Mouse (Mus musculus): Measurements from ENCODE around the gene Errfi1. TPM values are rescaled to one million over a fixed set of nuclear protein-coding genes. Genes with fewer than 3 reads are reported as not detected.

Errfi1 gene
- polyA plus RNA-seq, 1 experiment from 2014 or later, result 28.8 TPM

DNA sequence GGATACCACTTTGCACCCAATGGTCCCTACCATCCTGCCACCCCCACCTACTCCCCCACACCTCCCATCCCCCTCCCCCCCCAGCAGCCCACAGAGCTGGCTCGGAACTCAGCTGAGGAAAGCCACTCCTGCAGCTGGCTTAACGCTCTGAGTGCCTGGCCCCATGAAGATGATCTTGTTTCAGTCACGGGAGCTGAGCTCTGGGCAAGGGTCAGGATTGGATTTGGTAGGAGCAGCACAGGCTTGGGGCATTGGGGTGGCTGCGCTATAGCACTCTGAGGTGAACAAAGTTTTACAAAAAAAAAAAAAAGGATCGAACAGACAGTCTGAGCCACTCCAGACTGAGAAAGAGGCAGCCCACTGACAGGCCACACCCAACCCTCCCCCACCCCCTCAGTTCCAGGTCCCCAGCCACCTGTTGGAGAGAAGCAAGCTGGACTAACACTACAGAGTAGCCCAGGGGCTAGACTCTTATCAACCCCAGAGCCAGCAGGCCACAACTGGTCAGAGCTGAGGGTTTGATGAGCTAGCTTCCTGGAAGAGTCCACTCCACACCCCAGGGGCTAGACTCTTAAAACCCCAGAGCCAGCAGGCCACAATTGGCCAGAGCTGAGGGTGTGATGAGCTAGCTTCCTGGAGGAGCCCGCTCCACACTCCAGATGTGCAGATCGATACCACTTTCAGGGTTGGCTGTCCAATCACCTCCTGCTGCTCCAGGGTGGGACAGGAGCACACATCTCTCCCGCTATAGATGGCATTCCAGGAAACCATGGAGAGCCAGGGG is 41.2 kb downstream of the Errfi1 start:
- no peak overlapping the region for H3K9ac ChIP-seq (ENCODE audit: low read length)
- peaks cover 38% of the 10 kb centered on the region for H3K36me3 ChIP-seq (ENCODE audit: control insufficient read depth, insufficient read depth, low read length)
- WGBS, result 58% methylated on average over 8 of the region's 8 CpGs
- no peaks in the 10 kb centered on the region for H3K4me1 ChIP-seq (replicated peaks; ENCODE audit: control insufficient read depth, insufficient read depth, low read length)
- no peak overlapping the region for H3K4me2 ChIP-seq (ENCODE audit: low read length)
- ATAC-seq (replicated peaks; ENCODE audit: low FRiP score, low TSS enrichment, low read depth), result no peak; the same call in 1 of the 2 replicates
- DNase-seq (ENCODE audit: low spot score), result no peak
- no peaks in the 10 kb centered on the region for H3K9me3 ChIP-seq (ENCODE audit: control insufficient read depth, low read length)
- H3K27me3 ChIP-seq (replicated peaks; ENCODE audit: control insufficient read depth, insufficient read depth, low read length), result no peaks in the 10 kb centered on the region
- no peak overlapping the region for H3K27ac ChIP-seq (ENCODE audit: low read depth)
- H3K4me3 ChIP-seq (ENCODE audit: low read depth, low read length), result no peak overlapping the region

DNA sequence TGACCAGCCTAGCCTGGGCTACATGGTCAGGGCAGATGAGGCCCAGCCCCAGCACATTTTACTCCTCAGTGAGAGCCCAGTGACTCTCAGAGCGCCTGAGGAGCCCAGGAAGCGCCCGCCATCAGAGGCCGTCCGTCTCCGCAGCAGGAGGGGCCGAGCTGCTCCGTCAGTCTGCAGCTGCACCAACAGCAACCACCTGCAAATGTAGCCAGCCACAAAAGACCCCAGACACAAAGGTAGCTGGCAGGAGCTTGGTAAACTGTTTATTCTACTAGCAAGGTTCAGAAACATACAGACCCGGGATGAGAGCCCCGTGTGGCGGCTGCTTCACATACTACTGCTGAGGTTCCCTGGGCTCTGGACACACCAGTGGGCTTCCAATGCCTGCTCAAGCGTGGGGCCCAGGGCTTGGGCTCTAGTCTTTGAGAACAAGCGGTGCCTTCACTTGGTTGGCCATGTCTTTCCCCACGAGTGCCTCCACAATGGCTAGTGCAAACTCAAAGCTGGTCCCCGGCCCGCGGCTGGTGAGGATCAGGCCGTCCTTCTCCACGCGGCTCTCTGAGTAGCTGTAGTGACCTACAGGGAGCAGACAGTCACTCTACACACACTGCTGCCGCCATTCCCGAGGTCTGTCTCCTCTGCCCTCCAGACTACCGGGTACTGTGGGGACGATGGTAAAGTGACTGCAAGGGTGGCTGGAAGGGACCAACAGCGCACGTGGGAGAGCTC is 43.3 kb downstream of the Errfi1 start:
- no peak overlapping the region for H3K4me2 ChIP-seq (ENCODE audit: low read length)
- DNase-seq (ENCODE audit: low spot score) (no peak), ATAC-seq (replicated peaks; ENCODE audit: low FRiP score, low TSS enrichment, low read depth) (no peak)
- no peak overlapping the region for H3K9ac ChIP-seq (ENCODE audit: low read length)
- peaks cover 58% of the 10 kb centered on the region for H3K36me3 ChIP-seq (ENCODE audit: control insufficient read depth, insufficient read depth, low read length)
- WGBS, result 91% methylated on average over 26 of the region's 26 CpGs
- H3K27ac ChIP-seq (ENCODE audit: low read depth), result no peak overlapping the region
- no peaks in the 10 kb centered on the region for H3K4me1 ChIP-seq (replicated peaks; ENCODE audit: control insufficient read depth, insufficient read depth, low read length)
- no peaks in the 10 kb centered on the region for H3K9me3 ChIP-seq (ENCODE audit: control insufficient read depth, low read length)
- H3K27me3 ChIP-seq (replicated peaks; ENCODE audit: control insufficient read depth, insufficient read depth, low read length), result no peaks in the 10 kb centered on the region
- no peak overlapping the region for H3K4me3 ChIP-seq (ENCODE audit: low read depth, low read length)

DNA sequence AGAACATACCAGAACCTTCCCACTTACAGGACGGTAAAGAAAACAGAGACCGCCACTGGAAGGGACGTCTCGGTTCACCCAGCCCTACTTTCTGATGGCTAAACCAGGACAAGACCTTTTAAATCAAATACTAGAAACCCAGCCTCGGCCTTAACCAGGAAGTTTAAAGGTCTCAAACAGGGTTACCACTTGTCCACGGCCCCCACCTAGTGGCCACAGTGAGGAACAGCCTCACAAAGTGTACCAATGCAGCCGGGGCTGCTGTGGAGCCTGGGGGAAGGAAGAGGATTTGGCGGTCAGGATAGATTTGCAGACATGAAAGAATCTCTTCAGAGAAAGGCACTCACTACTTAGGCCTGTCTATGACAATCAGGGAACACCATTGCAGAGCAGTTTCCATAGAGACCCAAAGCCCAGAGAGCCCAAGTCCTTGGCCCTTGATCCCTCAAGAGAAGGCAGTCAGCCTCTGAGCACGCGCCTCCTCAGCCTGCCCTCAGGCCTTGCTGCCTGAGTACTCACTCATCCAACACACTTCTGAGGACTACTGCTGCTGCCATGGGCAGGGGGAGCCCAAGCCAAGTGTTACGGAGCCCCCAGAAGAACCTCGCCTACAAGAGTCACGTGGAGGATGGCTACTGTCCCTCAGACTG is 45.1 kb downstream of the Errfi1 start:
- ATAC-seq (replicated peaks; ENCODE audit: low FRiP score, low TSS enrichment, low read depth) (no peak), DNase-seq (ENCODE audit: low spot score) (peak; percentile 90)
- Histone ChIP-seq H3K9ac (ENCODE audit: low read length) (no peak overlapping the region), H3K27ac (ENCODE audit: low read depth) (no peak overlapping the region), H3K4me2 (ENCODE audit: low read length) (no peak overlapping the region), H3K4me3 (ENCODE audit: low read depth, low read length) (no peak overlapping the region), H3K4me1 (replicated peaks; ENCODE audit: control insufficient read depth, insufficient read depth, low read length) (no peaks in the 10 kb centered on the region), H3K9me3 (ENCODE audit: control insufficient read depth, low read length) (no peaks in the 10 kb centered on the region), H3K36me3 (ENCODE audit: control insufficient read depth, insufficient read depth, low read length) (peaks cover 76% of the 10 kb centered on the region), H3K27me3 (replicated peaks; ENCODE audit: control insufficient read depth, insufficient read depth, low read length) (no peaks in the 10 kb centered on the region)
- 57% methylated on average over 13 of the region's 13 CpGs for WGBS

DNA sequence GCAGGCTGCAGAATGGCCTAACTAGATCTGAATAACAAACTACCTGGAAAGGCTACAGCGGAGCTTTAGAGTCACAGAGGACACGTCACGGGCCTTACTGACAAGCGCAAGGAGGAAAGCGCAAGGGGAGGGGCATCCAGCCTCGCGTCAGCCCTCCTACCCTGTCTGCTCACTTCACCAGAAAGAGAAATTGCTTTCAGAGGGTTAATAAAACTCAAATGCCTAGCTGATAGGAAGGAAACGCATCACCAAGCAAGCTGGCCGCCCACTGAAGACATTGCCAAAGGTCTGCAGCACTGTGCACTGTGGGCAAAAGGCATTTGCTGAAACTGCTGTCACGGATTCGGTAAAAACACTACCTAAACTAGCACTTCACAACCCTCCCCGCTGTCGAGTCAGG is 46.8 kb downstream of the Errfi1 start:
- H3K27me3 ChIP-seq (replicated peaks; ENCODE audit: control insufficient read depth, insufficient read depth, low read length), result no peaks in the 10 kb centered on the region
- H3K9me3 ChIP-seq (ENCODE audit: control insufficient read depth, low read length), result no peaks in the 10 kb centered on the region
- no peak for ATAC-seq (replicated peaks; ENCODE audit: low FRiP score, low TSS enrichment, low read depth)
- no peak overlapping the region for H3K9ac ChIP-seq (ENCODE audit: low read length)
- DNase-seq (ENCODE audit: low spot score), result no peak
- WGBS, result 93% methylated on average over 13 of the region's 13 CpGs
- H3K27ac ChIP-seq (ENCODE audit: low read depth), result no peak overlapping the region
- H3K4me1 ChIP-seq (replicated peaks; ENCODE audit: control insufficient read depth, insufficient read depth, low read length), result no peaks in the 10 kb centered on the region
- H3K36me3 ChIP-seq (ENCODE audit: control insufficient read depth, insufficient read depth, low read length), result peaks cover 86% of the 10 kb centered on the region
- no peak overlapping the region for H3K4me3 ChIP-seq (ENCODE audit: low read depth, low read length)
- no peak overlapping the region for H3K4me2 ChIP-seq (ENCODE audit: low read length)

DNA sequence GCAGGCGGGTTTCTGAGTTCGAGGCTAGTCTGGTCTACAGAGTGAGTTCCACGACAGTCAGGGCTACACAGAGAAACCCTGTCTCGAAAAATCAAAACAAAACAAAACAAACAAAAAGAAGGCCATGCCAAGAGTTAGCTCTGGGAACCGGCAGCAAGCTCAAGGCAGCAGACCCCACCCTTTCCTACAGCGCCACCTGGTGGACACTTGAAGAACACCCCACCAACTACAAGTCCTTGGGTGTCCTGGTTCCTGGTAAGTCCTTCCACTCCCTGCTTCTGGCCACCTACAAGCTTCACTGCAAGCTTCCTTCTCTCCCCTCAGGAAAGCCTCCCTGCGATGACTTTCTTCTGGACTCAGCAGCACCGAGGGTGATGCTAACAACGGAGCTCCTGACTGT is 47.9 kb downstream of the Errfi1 start:
- DNase-seq (ENCODE audit: low spot score) (peak; percentile 79), ATAC-seq (replicated peaks; ENCODE audit: low FRiP score, low TSS enrichment, low read depth) (no peak)
- H3K27me3 ChIP-seq (replicated peaks; ENCODE audit: control insufficient read depth, insufficient read depth, low read length), result no peaks in the 10 kb centered on the region
- no peak overlapping the region for H3K9ac ChIP-seq (ENCODE audit: low read length)
- no peak overlapping the region for H3K4me2 ChIP-seq (ENCODE audit: low read length)
- no peaks in the 10 kb centered on the region for H3K9me3 ChIP-seq (ENCODE audit: control insufficient read depth, low read length)
- H3K4me1 ChIP-seq (replicated peaks; ENCODE audit: control insufficient read depth, insufficient read depth, low read length), result no peaks in the 10 kb centered on the region
- 55% methylated on average over 9 of the region's 9 CpGs for WGBS
- peaks cover 86% of the 10 kb centered on the region for H3K36me3 ChIP-seq (ENCODE audit: control insufficient read depth, insufficient read depth, low read length)
- no peak overlapping the region for H3K4me3 ChIP-seq (ENCODE audit: low read depth, low read length)
- H3K27ac ChIP-seq (ENCODE audit: low read depth), result no peak overlapping the region

DNA sequence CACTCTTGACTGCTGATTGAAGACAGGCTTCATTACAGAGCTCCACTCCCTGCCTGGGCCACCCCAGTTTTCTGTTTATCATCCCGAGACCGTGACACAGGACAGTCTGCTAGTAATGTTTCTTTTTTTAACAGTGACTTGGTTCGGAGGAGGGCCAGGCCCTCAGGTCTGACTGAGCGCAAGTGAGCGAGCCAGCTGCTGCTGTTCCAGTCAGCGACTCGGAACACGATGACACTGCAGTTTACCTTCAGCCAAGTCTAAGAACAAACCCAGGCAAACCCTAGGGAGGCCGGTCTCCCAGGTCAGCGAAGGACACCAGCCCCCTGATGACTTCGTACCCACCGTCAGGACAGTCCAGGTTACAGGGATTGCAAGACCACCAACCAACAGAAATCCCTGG is 48.3 kb downstream of the Errfi1 start:
- no peak overlapping the region for H3K27ac ChIP-seq (ENCODE audit: low read depth)
- no peak overlapping the region for H3K4me3 ChIP-seq (ENCODE audit: low read depth, low read length)
- H3K36me3 ChIP-seq (ENCODE audit: control insufficient read depth, insufficient read depth, low read length), result peaks cover 86% of the 10 kb centered on the region
- no peaks in the 10 kb centered on the region for H3K27me3 ChIP-seq (replicated peaks; ENCODE audit: control insufficient read depth, insufficient read depth, low read length)
- H3K9me3 ChIP-seq (ENCODE audit: control insufficient read depth, low read length), result no peaks in the 10 kb centered on the region
- ATAC-seq (replicated peaks; ENCODE audit: low FRiP score, low TSS enrichment, low read depth) (no peak), DNase-seq (ENCODE audit: low spot score) (no peak)
- 81% methylated on average over 12 of the region's 12 CpGs for WGBS
- no peaks in the 10 kb centered on the region for H3K4me1 ChIP-seq (replicated peaks; ENCODE audit: control insufficient read depth, insufficient read depth, low read length)
- no peak overlapping the region for H3K4me2 ChIP-seq (ENCODE audit: low read length)
- H3K9ac ChIP-seq (ENCODE audit: low read length), result no peak overlapping the region

DNA sequence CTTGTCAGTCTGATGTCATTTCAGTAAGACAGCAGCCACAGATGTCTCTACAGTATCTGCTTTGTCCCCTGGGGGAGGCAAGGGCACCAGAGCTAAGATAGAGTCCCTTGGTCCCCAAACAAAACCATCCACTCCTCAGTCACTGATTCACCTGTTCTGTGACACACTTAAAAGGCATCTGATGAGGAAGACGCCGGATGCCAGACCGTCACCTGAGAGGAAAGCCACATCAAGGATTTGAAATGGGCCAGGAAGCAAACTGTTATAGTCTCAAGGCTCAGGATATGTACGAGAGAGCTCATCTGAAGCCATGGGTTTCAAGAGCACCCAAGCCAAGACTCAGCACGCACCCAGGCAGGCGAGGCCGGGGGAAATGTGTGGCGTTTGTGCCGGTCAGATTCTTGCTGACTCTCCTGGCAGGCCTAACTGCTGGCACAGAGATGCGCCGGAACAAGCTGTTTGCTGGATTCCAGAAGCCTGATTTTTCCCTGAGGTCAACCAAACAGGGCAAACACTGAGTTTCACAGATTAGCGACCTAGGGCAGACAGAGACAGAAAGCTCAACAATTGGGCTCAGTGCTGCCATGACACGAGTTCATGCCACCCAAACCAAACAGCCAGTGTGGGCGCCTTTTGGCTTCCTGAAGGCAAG is 49.5 kb downstream of the Errfi1 start:
- Histone ChIP-seq H3K36me3 (ENCODE audit: control insufficient read depth, insufficient read depth, low read length) (peaks cover 81% of the 10 kb centered on the region), H3K4me1 (replicated peaks; ENCODE audit: control insufficient read depth, insufficient read depth, low read length) (no peaks in the 10 kb centered on the region; the same call in 1 of the 2 replicates), H3K27ac (ENCODE audit: low read depth) (no peak overlapping the region), H3K4me2 (ENCODE audit: low read length) (no peak overlapping the region), H3K9ac (ENCODE audit: low read length) (no peak overlapping the region), H3K9me3 (ENCODE audit: control insufficient read depth, low read length) (no peaks in the 10 kb centered on the region), H3K27me3 (replicated peaks; ENCODE audit: control insufficient read depth, insufficient read depth, low read length) (no peaks in the 10 kb centered on the region), H3K4me3 (ENCODE audit: low read depth, low read length) (no peak overlapping the region)
- DNase-seq (ENCODE audit: low spot score) (no peak), ATAC-seq (replicated peaks; ENCODE audit: low FRiP score, low TSS enrichment, low read depth) (no peak)
- 94% methylated on average over 14 of the region's 14 CpGs for WGBS

DNA sequence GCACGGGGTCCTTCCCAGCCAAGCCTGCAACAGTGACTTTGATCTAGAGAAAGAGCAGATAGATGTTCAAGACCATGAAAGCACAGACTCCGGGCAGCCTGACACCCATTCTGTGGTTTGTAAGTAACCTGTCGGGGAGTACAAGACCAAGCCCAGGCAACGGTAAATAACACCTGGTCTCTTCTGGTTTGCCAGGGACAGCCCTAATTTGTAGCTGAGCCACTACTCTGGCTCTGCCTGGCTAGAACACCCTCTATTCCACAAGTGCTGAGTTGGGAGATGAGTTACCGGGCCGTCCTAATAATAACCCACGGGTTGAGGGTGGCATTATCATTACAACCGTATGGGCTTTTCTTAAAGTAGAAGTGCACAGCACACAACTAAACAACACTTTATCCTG is 53.4 kb downstream of the Errfi1 start:
- Histone ChIP-seq H3K36me3 (ENCODE audit: control insufficient read depth, insufficient read depth, low read length) (peaks cover 45% of the 10 kb centered on the region), H3K9me3 (ENCODE audit: control insufficient read depth, low read length) (no peaks in the 10 kb centered on the region), H3K4me1 (replicated peaks; ENCODE audit: control insufficient read depth, insufficient read depth, low read length) (no peaks in the 10 kb centered on the region; the same call in 1 of the 2 replicates), H3K9ac (ENCODE audit: low read length) (no peak overlapping the region), H3K27ac (ENCODE audit: low read depth) (no peak overlapping the region), H3K4me2 (ENCODE audit: low read length) (no peak overlapping the region), H3K27me3 (replicated peaks; ENCODE audit: control insufficient read depth, insufficient read depth, low read length) (no peaks in the 10 kb centered on the region), H3K4me3 (ENCODE audit: low read depth, low read length) (no peak overlapping the region)
- 94% methylated on average over 8 of the region's 8 CpGs for WGBS
- DNase-seq (ENCODE audit: low spot score) (no peak), ATAC-seq (replicated peaks; ENCODE audit: low FRiP score, low TSS enrichment, low read depth) (no peak)
